Mouse (Mus musculus) midbrain, embryonic 15.5 days (tissue): ENCODE measurements around the gene Dtx1. TPM values are rescaled to one million over a fixed set of nuclear protein-coding genes. Genes with fewer than 3 reads are reported as not detected.

Experiments used
- ATAC-seq: fragments of 200-750 bp; cut with Nextera tagmentation; replicated peaks from 2 replicates; pipeline ENCODE4 v1.8.0; 2017; ENCODE audit warnings: moderate TSS enrichment
- H3K27ac ChIP-seq: fragments of 300-500 bp; sonication (generic); 2 replicates; pipeline ENCODE4 v1.5.1; 2015; ENCODE audit warnings: mild to moderate bottlenecking, inconsistent platforms
- H3K27me3 ChIP-seq: fragments of 300-500 bp; sonication (generic); replicated peaks from 2 replicates; pipeline ENCODE4 v1.6.1; 2015; ENCODE audit warnings: inconsistent platforms
- H3K36me3 ChIP-seq: fragments of 300-500 bp; sonication (generic); replicated peaks from 2 replicates; pipeline ENCODE4 v1.6.1; 2015; ENCODE audit warnings: inconsistent platforms
- H3K4me1 ChIP-seq: fragments of 300-500 bp; sonication (generic); 2 replicates; pipeline ENCODE4 v1.6.1; 2015; ENCODE audit warnings: inconsistent platforms
- H3K4me2 ChIP-seq: fragments of 300-500 bp; sonication (generic); 2 replicates; pipeline ENCODE4 v1.6.1; 2015; ENCODE audit warnings: inconsistent platforms, mild to moderate bottlenecking, moderate library complexity
- H3K4me3 ChIP-seq: fragments of 300-500 bp; sonication (generic); 2 replicates; pipeline ENCODE4 v1.5.1; 2015; ENCODE audit warnings: mild to moderate bottlenecking, inconsistent platforms
- H3K9ac ChIP-seq: fragments of 300-500 bp; sonication (generic); 2 replicates; pipeline ENCODE4 v1.6.1; 2015; ENCODE audit warnings: mild to moderate bottlenecking, inconsistent platforms
- H3K9me3 ChIP-seq: fragments of 300-500 bp; sonication (generic); 2 replicates; pipeline ENCODE4 v1.6.1; 2016; ENCODE audit warnings: inconsistent platforms
- WGBS: fragments of 180-500 bp; shearing (Covaris S2); methylation state at CpG from one replicate; pipeline ENCODE4 v1.1.7; 2015; ENCODE audit warnings: mixed read lengths; 5-methylcytosine and 5-hydroxymethylcytosine counted together
- polyA plus RNA-seq: library from polyadenylated mRNA; unstranded; fragments of >200 nt; fragmentation: Nextera tagmentation; extraction: Ambion mirVana; gene quantifications from 2 replicates; pipeline ENCODE4 v1.2.1, GENCODE M21; 2015

Gene Dtx1
- polyA plus RNA-seq, 1 experiment from 2014 or later, result 64.5 TPM

GRCm38 (mm10) chr5:120687897-120688296, 23.8 kb downstream of the Dtx1 start:
- Histone ChIP-seq H3K9me3 (no peaks in the 10 kb centered on the region), H3K4me1 (no peaks in the 10 kb centered on the region), H3K4me3 (no peak overlapping the region), H3K9ac (no peak overlapping the region), H3K36me3 (0 out of 2 replicates have a peak, but pooled peaks cover 2% of the 10 kb centered on the region), H3K4me2 (no peak overlapping the region), H3K27ac (no peak overlapping the region), H3K27me3 (0 out of 2 replicates have a peak, but pooled peaks cover 9% of the 10 kb centered on the region)
- WGBS, result 88% methylated on average over 5 of the region's 5 CpGs
- ATAC-seq, result no peak

- no peak overlapping the region for H3K9ac ChIP-seq
- peaks cover 2% of the 10 kb centered on the region; the same call in 1 of the 2 replicates for H3K36me3 ChIP-seq
Observed at GRCm38 (mm10) chr5:120687484-120687851, 24.3 kb downstream of the Dtx1 start.

GRCm38 (mm10) chr5:120686749-120687483, 24.8 kb downstream of the Dtx1 start:
- no peak overlapping the region for H3K9ac ChIP-seq
- no peak for ATAC-seq
- H3K36me3 ChIP-seq, result peaks cover 2% of the 10 kb centered on the region; the same call in 1 of the 2 replicates
- no peaks in the 10 kb centered on the region for H3K4me1 ChIP-seq
- H3K4me3 ChIP-seq, result no peak overlapping the region
- no peak overlapping the region for H3K4me2 ChIP-seq
- H3K27ac ChIP-seq, result no peak overlapping the region
- no peaks in the 10 kb centered on the region for H3K9me3 ChIP-seq
- 0 out of 2 replicates have a peak, but pooled peaks cover 9% of the 10 kb centered on the region for H3K27me3 ChIP-seq
- WGBS, result 79% methylated on average over 6 of the region's 6 CpGs

More at GRCm38 (mm10) chr5:120687484-120687851, 24.3 kb downstream of the Dtx1 start:
- Histone ChIP-seq H3K27me3 (0 out of 2 replicates have a peak, but pooled peaks cover 9% of the 10 kb centered on the region), H3K4me1 (no peaks in the 10 kb centered on the region), H3K27ac (no peak overlapping the region), H3K4me2 (no peak overlapping the region), H3K4me3 (no peak overlapping the region), H3K9me3 (no peaks in the 10 kb centered on the region)
- 84% methylated on average over 3 of the region's 3 CpGs for WGBS
- ATAC-seq, result no peak

- WGBS, result 84% methylated on average over 8 of the region's 8 CpGs
- Histone ChIP-seq H3K4me3 (no peak overlapping the region), H3K4me1 (peaks cover 6% of the 10 kb centered on the region), H3K36me3 (peaks cover 2% of the 10 kb centered on the region; the same call in 1 of the 2 replicates), H3K27ac (no peak overlapping the region), H3K9me3 (no peaks in the 10 kb centered on the region), H3K27me3 (0 out of 2 replicates have a peak, but pooled peaks cover 9% of the 10 kb centered on the region), H3K4me2 (no peak overlapping the region), H3K9ac (no peak overlapping the region)
- no peak for ATAC-seq
Observed at GRCm38 (mm10) chr5:120685678-120686077, 26.0 kb downstream of the Dtx1 start.

- Histone ChIP-seq H3K27me3 (0 out of 2 replicates have a peak, but pooled peaks cover 9% of the 10 kb centered on the region), H3K9ac (no peak overlapping the region), H3K9me3 (no peaks in the 10 kb centered on the region), H3K4me2 (no peak overlapping the region), H3K4me1 (peaks cover 17% of the 10 kb centered on the region), H3K4me3 (no peak overlapping the region), H3K36me3 (no peaks in the 10 kb centered on the region; the same call in 1 of the 2 replicates), H3K27ac (no peak overlapping the region)
- WGBS, result 12% methylated on average over 24 of the region's 24 CpGs
- ATAC-seq, result no peak
Observed at GRCm38 (mm10) chr5:120682982-120683771, 28.6 kb downstream of the Dtx1 start.

GRCm38 (mm10) chr5:120680918-120681317, 30.8 kb downstream of the Dtx1 start:
- 90% methylated on average over 18 of the region's 18 CpGs for WGBS
- peaks cover 17% of the 10 kb centered on the region for H3K4me1 ChIP-seq
- H3K27ac ChIP-seq, result peak overlapping the region; percentile 21; the same call in 1 of the 2 replicates
- no peak overlapping the region for H3K4me3 ChIP-seq
- no peak overlapping the region for H3K9ac ChIP-seq
- H3K27me3 ChIP-seq, result 0 out of 2 replicates have a peak, but pooled peaks cover 9% of the 10 kb centered on the region
- H3K36me3 ChIP-seq, result no peaks in the 10 kb centered on the region; the same call in 1 of the 2 replicates
- H3K4me2 ChIP-seq, result no peak overlapping the region
- no peak for ATAC-seq
- no peaks in the 10 kb centered on the region for H3K9me3 ChIP-seq

GRCm38 (mm10) chr5:120679676-120680555, 31.8 kb downstream of the Dtx1 start:
- Histone ChIP-seq H3K9ac (peak overlapping the region; percentile 24), H3K36me3 (no peaks in the 10 kb centered on the region; the same call in 1 of the 2 replicates), H3K9me3 (no peaks in the 10 kb centered on the region), H3K4me1 (peaks cover 17% of the 10 kb centered on the region), H3K27ac (peak overlapping the region; percentile 90), H3K4me2 (peak overlapping the region; percentile 49), H3K27me3 (0 out of 2 replicates have a peak, but pooled peaks cover 9% of the 10 kb centered on the region), H3K4me3 (peak overlapping the region; percentile 22)
- WGBS, result under 1% methylated on average over 24 of the region's 24 CpGs
- peak; percentile 90 for ATAC-seq

GRCm38 (mm10) chr5:120677516-120677915, 34.2 kb downstream of the Dtx1 start:
- H3K9ac ChIP-seq, result no peak overlapping the region
- no peak overlapping the region for H3K4me3 ChIP-seq
- H3K4me2 ChIP-seq, result no peak overlapping the region
- H3K9me3 ChIP-seq, result no peaks in the 10 kb centered on the region
- H3K4me1 ChIP-seq, result peaks cover 21% of the 10 kb centered on the region
- H3K36me3 ChIP-seq, result no peaks in the 10 kb centered on the region; the same call in 1 of the 2 replicates
- H3K27me3 ChIP-seq, result no peaks in the 10 kb centered on the region
- WGBS, result 26% methylated on average over 2 of the region's 2 CpGs
- no peak for ATAC-seq
- H3K27ac ChIP-seq, result no peak overlapping the region

- no peaks in the 10 kb centered on the region for H3K9me3 ChIP-seq
- H3K27ac ChIP-seq, result no peak overlapping the region
- 25% methylated on average over 21 of the region's 21 CpGs for WGBS
- H3K9ac ChIP-seq, result no peak overlapping the region
- no peak overlapping the region for H3K4me2 ChIP-seq
- H3K27me3 ChIP-seq, result no peaks in the 10 kb centered on the region
- ATAC-seq, result no peak; the same call in 1 of the 2 replicates
- no peaks in the 10 kb centered on the region for H3K36me3 ChIP-seq
- peaks cover 6% of the 10 kb centered on the region for H3K4me1 ChIP-seq
- no peak overlapping the region for H3K4me3 ChIP-seq
Observed at GRCm38 (mm10) chr5:120674229-120675145, 37.2 kb downstream of the Dtx1 start.

GRCm38 (mm10) chr5:120673626-120674025, 38.1 kb downstream of the Dtx1 start:
- WGBS, result 15% methylated on average over 12 of the region's 12 CpGs
- peaks cover 4% of the 10 kb centered on the region for H3K4me1 ChIP-seq
- H3K9me3 ChIP-seq, result no peaks in the 10 kb centered on the region
- no peak overlapping the region for H3K4me2 ChIP-seq
- no peaks in the 10 kb centered on the region for H3K36me3 ChIP-seq
- no peak overlapping the region for H3K4me3 ChIP-seq
- no peak overlapping the region for H3K27ac ChIP-seq
- H3K27me3 ChIP-seq, result no peaks in the 10 kb centered on the region
- no peak overlapping the region for H3K9ac ChIP-seq
- no peak for ATAC-seq

GRCm38 (mm10) chr5:120671865-120672264, 39.9 kb downstream of the Dtx1 start:
- H3K9ac ChIP-seq, result no peak overlapping the region
- ATAC-seq, result no peak
- no peak overlapping the region for H3K4me3 ChIP-seq
- no peaks in the 10 kb centered on the region for H3K9me3 ChIP-seq
- no peak overlapping the region for H3K4me2 ChIP-seq
- H3K36me3 ChIP-seq, result no peaks in the 10 kb centered on the region
- no peaks in the 10 kb centered on the region for H3K27me3 ChIP-seq
- no peak overlapping the region for H3K27ac ChIP-seq
- H3K4me1 ChIP-seq, result peaks cover 4% of the 10 kb centered on the region
- 87% methylated on average over 3 of the region's 3 CpGs for WGBS
